Mouse (Mus musculus) hindbrain, embryonic 14.5 days (tissue): ENCODE measurements around the gene Pigo. TPM values are rescaled to one million over a fixed set of nuclear protein-coding genes. Genes with fewer than 3 reads are reported as not detected.
A peak's percentile ranks its signal among the peaks of the same experiment; 100 is the strongest.
"Not testable (repeated sequence)": the region's sequence is repeated elsewhere in the genome, so short reads cannot be mapped to it uniquely, and the experiment has no call there.

Source experiments
- ATAC-seq: fragments of 200-750 bp; cut with Nextera tagmentation; 2 replicates; pipeline ENCODE4 v1.8.0; 2017; ENCODE audit warnings: moderate number of reproducible peaks, mild to moderate bottlenecking, moderate TSS enrichment, moderate library complexity; ENCODE audit not compliant: low FRiP score
- DNase-seq: peaks from one replicate; pipeline ENCODE4 v3.0.0-alpha.2; 2015; ENCODE audit warnings: low spot score
- H3K27ac ChIP-seq: fragments of 300-500 bp; sonication (generic); 2 replicates; pipeline ENCODE4 v1.5.1; 2014; ENCODE audit warnings: mild to moderate bottlenecking, moderate library complexity
- H3K27me3 ChIP-seq: fragments of 300-500 bp; sonication (generic); 2 replicates; pipeline ENCODE4 v1.6.1; 2014; ENCODE audit warnings: mild to moderate bottlenecking, low read length, mixed read lengths; ENCODE audit not compliant: control insufficient read depth, insufficient read depth
- H3K36me3 ChIP-seq: fragments of 300-500 bp; sonication (generic); replicated peaks from 2 replicates; pipeline ENCODE4 v1.6.1; 2014; ENCODE audit not compliant: control insufficient read depth, insufficient read depth
- H3K4me1 ChIP-seq: fragments of 300-500 bp; sonication (generic); replicated peaks from 2 replicates; pipeline ENCODE4 v1.6.1; 2014; ENCODE audit warnings: antibody characterized with exemption, low read length, mixed read lengths; ENCODE audit not compliant: control insufficient read depth, insufficient read depth
- H3K4me2 ChIP-seq: fragments of 300-500 bp; sonication (generic); replicated peaks from 2 replicates; pipeline ENCODE4 v1.6.1; 2014; ENCODE audit warnings: mild to moderate bottlenecking, moderate library complexity
- H3K4me3 ChIP-seq: fragments of 300-500 bp; sonication (generic); replicated peaks from 2 replicates; pipeline ENCODE4 v1.5.1; 2014; ENCODE audit warnings: mild to moderate bottlenecking, low read length
- H3K9ac ChIP-seq: fragments of 300-500 bp; sonication (generic); 2 replicates; pipeline ENCODE4 v1.6.1; 2014
- H3K9me3 ChIP-seq: fragments of 300-500 bp; sonication (generic); 2 replicates; pipeline ENCODE4 v1.6.1; 2016; ENCODE audit warnings: low read length; ENCODE audit not compliant: control insufficient read depth
- WGBS: fragments of 180-500 bp; shearing (Covaris S2); extraction: QIAGEN DNeasy Blood & Tissue Kit; methylation state at CpG from one replicate; pipeline ENCODE4 v1.1.7; 2014; 5-methylcytosine and 5-hydroxymethylcytosine counted together
- polyA plus RNA-seq: library from polyadenylated mRNA; unstranded; fragments of >200 nt; fragmentation: Nextera tagmentation; extraction: Ambion mirVana; gene quantifications from 2 replicates; pipeline ENCODE4 v1.2.1, GENCODE M21; 2014

The Pigo gene
- polyA plus RNA-seq, 1 experiment from 2014 or later, result 24.2 TPM

- no peak overlapping the region for H3K4me3 ChIP-seq
- no peaks in the 10 kb centered on the region for H3K9me3 ChIP-seq
- no peak overlapping the region for H3K27ac ChIP-seq
- 95% methylated on average over 1 of the region's 1 CpGs for WGBS
- DNase-seq, result no peak
- no peaks in the 10 kb centered on the region for H3K27me3 ChIP-seq
- ATAC-seq, result no peak
- H3K36me3 ChIP-seq, result peaks cover 4% of the 10 kb centered on the region; the same call in 1 of the 2 replicates
- no peak overlapping the region for H3K4me2 ChIP-seq
- H3K9ac ChIP-seq, result no peak overlapping the region
- peaks cover 9% of the 10 kb centered on the region for H3K4me1 ChIP-seq
Measured at GRCm38 (mm10) chr4:43012091-43012490, 13.5 kb downstream of the Pigo start.

- peak; percentile 79 for DNase-seq
- H3K9ac ChIP-seq, result peak within 1 kb of the TSS; percentile 56
- WGBS, result 2% methylated on average over 37 of the region's 37 CpGs
- ATAC-seq, result peak; percentile 94
- peaks cover 9% of the 10 kb centered on the region for H3K4me1 ChIP-seq
- no peaks in the 10 kb centered on the region; the same call in 1 of the 2 replicates for H3K36me3 ChIP-seq
- no peak within 1 kb of the TSS for H3K27ac ChIP-seq
- H3K9me3 ChIP-seq, result no peaks in the 10 kb centered on the region
- no peaks in the 10 kb centered on the region for H3K27me3 ChIP-seq
- H3K4me2 ChIP-seq, result peak within 1 kb of the TSS; percentile 62
- peak within 1 kb of the TSS; percentile 68 for H3K4me3 ChIP-seq
Measured at GRCm38 (mm10) chr4:43010161-43011038, 15.2 kb downstream of the Pigo start, which contains the start of gene Fancg. TSS of gene Fancg (minus strand) at chr4:43010506.

- no peaks in the 10 kb centered on the region for H3K27me3 ChIP-seq
- H3K4me1 ChIP-seq, result peaks cover 13% of the 10 kb centered on the region
- H3K4me3 ChIP-seq, result no peak overlapping the region
- 65% methylated on average over 2 of the region's 2 CpGs for WGBS
- H3K9me3 ChIP-seq, result no peaks in the 10 kb centered on the region
- no peak overlapping the region for H3K9ac ChIP-seq
- H3K4me2 ChIP-seq, result no peak overlapping the region
- ATAC-seq, result no peak
- H3K27ac ChIP-seq, result no peak overlapping the region
- DNase-seq, result no peak
- H3K36me3 ChIP-seq, result peaks cover 5% of the 10 kb centered on the region; the same call in 1 of the 2 replicates
Measured at GRCm38 (mm10) chr4:43005765-43006164, 19.9 kb downstream of the Pigo start.

- DNase-seq (no peak), ATAC-seq (no peak)
- Histone ChIP-seq H3K36me3 (peaks cover 5% of the 10 kb centered on the region; the same call in 1 of the 2 replicates), H3K27me3 (no peaks in the 10 kb centered on the region), H3K9ac (no peak overlapping the region), H3K9me3 (no peaks in the 10 kb centered on the region), H3K27ac (no peak overlapping the region), H3K4me3 (no peak overlapping the region), H3K4me2 (no peak overlapping the region), H3K4me1 (peaks cover 14% of the 10 kb centered on the region)
- 96% methylated on average over 3 of the region's 3 CpGs for WGBS
Measured at GRCm38 (mm10) chr4:43004951-43005350, 20.7 kb downstream of the Pigo start.

GRCm38 (mm10) chr4:43002756-43003439 lies 22.7 kb downstream of the Pigo start:
- ATAC-seq (no peak), DNase-seq (no peak)
- WGBS, result 82% methylated on average over 12 of the region's 12 CpGs
- Histone ChIP-seq H3K36me3 (peaks cover 5% of the 10 kb centered on the region; the same call in 1 of the 2 replicates), H3K4me3 (no peak overlapping the region), H3K9me3 (no peaks in the 10 kb centered on the region), H3K4me2 (no peak overlapping the region), H3K4me1 (peaks cover 17% of the 10 kb centered on the region), H3K27ac (no peak overlapping the region), H3K27me3 (no peaks in the 10 kb centered on the region), H3K9ac (no peak overlapping the region)

- 95% methylated on average over 2 of the region's 2 CpGs for WGBS
- Histone ChIP-seq H3K27ac (peak overlapping the region; percentile 90), H3K36me3 (0 out of 2 replicates have a peak, but pooled peaks cover 5% of the 10 kb centered on the region), H3K4me1 (peaks cover 23% of the 10 kb centered on the region), H3K27me3 (no peaks in the 10 kb centered on the region), H3K9me3 (no peaks in the 10 kb centered on the region), H3K4me2 (no peak overlapping the region), H3K9ac (no peak overlapping the region), H3K4me3 (no peak overlapping the region)
- ATAC-seq, result no peak
- DNase-seq, result no peak
Measured at GRCm38 (mm10) chr4:43001272-43001671, 24.3 kb downstream of the Pigo start.

GRCm38 (mm10) chr4:43000141-43000986 lies 25.3 kb downstream of the Pigo start, which contains the start of gene Vcp:
TSS of gene Vcp (minus strand) at chr4:43000507.
- DNase-seq (peak; percentile 98), ATAC-seq (peak; percentile 99)
- H3K9me3 ChIP-seq, H3K27me3 ChIP-seq: not testable (repeated sequence)
- Histone ChIP-seq H3K36me3 (peaks cover 13% of the 10 kb centered on the region), H3K9ac (peak within 1 kb of the TSS; percentile 91), H3K4me1 (peaks cover 23% of the 10 kb centered on the region), H3K4me3 (peak within 1 kb of the TSS; percentile 87), H3K4me2 (peak within 1 kb of the TSS; percentile 79), H3K27ac (peak within 1 kb of the TSS; percentile 96)
- under 1% methylated on average over 43 of the region's 56 CpGs for WGBS

- H3K27me3 ChIP-seq, result no peaks in the 10 kb centered on the region
- H3K9ac ChIP-seq, result peak overlapping the region; percentile 91
- peaks cover 16% of the 10 kb centered on the region for H3K36me3 ChIP-seq
- H3K4me2 ChIP-seq, result peak overlapping the region; percentile 79
- H3K27ac ChIP-seq, result peak overlapping the region; percentile 96
- no peaks in the 10 kb centered on the region for H3K9me3 ChIP-seq
- peak; percentile 73 for ATAC-seq
- peak overlapping the region; percentile 87 for H3K4me3 ChIP-seq
- DNase-seq, result peak; percentile 52
- under 1% methylated on average over 46 of the region's 51 CpGs for WGBS
- peaks cover 23% of the 10 kb centered on the region for H3K4me1 ChIP-seq
Measured at GRCm38 (mm10) chr4:42999451-43000140, 26.0 kb downstream of the Pigo start.
